Mouse (Mus musculus) G1E (cell line): ENCODE data around the gene Twnk.
A peak's percentile ranks its signal among the peaks of the same experiment; 100 is the strongest.

Experiments used
- CTCF ChIP-seq: IDR thresholded peaks from 2 replicates; pipeline ENCODE4 v1.5.1; 2012; ENCODE audit warnings: low read depth, low read length, inconsistent platforms, mixed read lengths
- POLR2AphosphoS5 ChIP-seq: IDR thresholded peaks from 2 replicates; pipeline ENCODE4 v1.6.1; 2012; ENCODE audit warnings: low read depth, low read length, inconsistent platforms; ENCODE audit not compliant: insufficient replicate concordance

DNA sequence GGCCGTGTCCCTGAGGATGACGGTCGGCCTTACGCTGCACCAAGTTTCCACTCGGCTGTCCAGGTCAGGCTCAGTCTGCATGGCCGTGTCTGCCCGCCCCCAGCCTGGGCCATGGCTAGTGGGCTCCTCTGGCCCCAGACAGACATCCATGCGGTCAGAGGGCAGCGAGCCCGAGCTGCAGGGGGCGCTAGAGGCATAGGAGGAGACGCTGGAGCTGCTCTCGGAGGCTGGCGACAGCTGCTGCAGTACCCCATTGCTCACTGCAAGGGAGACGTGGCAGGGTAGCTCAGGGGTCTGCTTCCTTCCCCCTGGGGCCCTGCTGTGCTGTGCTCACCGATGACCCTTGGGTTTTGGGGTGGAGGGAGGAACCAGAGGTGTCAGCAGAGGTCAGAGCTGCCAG lies 31.4 kb downstream of the Twnk start:
- peak; percentile 35 for TF ChIP-seq CTCF
- no peak for TF ChIP-seq POLR2AphosphoS5
